In genomic region chr1:24122582-24122981, GRCm38 (mm10) we compare ENCODE assay signal across 35 mouse cellular contexts. TPM values are rescaled to one million over a fixed set of nuclear protein-coding genes. Genes with fewer than 3 reads are reported as not detected.
DNase-seq lines count a peak whose midpoint lies in the region; ATAC-seq and TF ChIP-seq lines count a peak whose summit lies in the region.
"Had no signal": no experiment of that assay in that cellular context is flagged by ENCODE, and none has a peak within 500 bp of the region (broad histone marks: within the 10 kb centered on the region; RNA-seq: fewer than 3 reads in every experiment).

No protein-coding gene starts in this region.

- peak; percentile 57 for DNase-seq in forebrain, postnatal 0 days
- no peak for DNase-seq in forebrain, embryonic 11.5 days (ENCODE audit: low spot score)
- DNase-seq in layer of hippocampus, adult 9-11 months = peak; percentile 55
- DNase-seq in layer of hippocampus, postnatal 10 days (ENCODE audit: low spot score in 2 of 2) = no peak
- DNase-seq in brain, adult 2 months (ENCODE audit: low read depth, low spot score) = peak; percentile 80
- DNase-seq in left cerebral cortex, postnatal 25 days (ENCODE audit: low spot score in 2 of 2) = peak; percentile 44 to 87
- DNase-seq in adrenal gland, postnatal 14 days = no peak
- DNase-seq: adrenal gland, postnatal 10 days; cerebellum, adult 11-12 months; cerebellum, adult 9-11 months; embryo, embryonic 11 days; gastrocnemius, postnatal 14 days; kidney, adult 8-10 months; liver, postnatal 0 days; lung, postnatal 36 days; right cerebral cortex, postnatal 4 days; thymus, adult 2 months; thymus, postnatal 36 days had no signal

- H3K36me3 ChIP-seq in forebrain, postnatal 0 days (ENCODE audit: insufficient read depth) = no peaks in the 10 kb centered on the region
- H3K36me3 ChIP-seq in forebrain, embryonic 11.5 days (ENCODE audit: control insufficient read depth, insufficient read depth, low read length) = no peaks in the 10 kb centered on the region
- H3K36me3 ChIP-seq: embryonic facial prominence, embryonic 12.5 days; heart, embryonic 10.5 days; heart, embryonic 15.5 days; hindbrain, embryonic 12.5 days; intestine, embryonic 15.5 days; liver, embryonic 12.5 days had no signal

- no peaks in the 10 kb centered on the region for H3K9me3 ChIP-seq in forebrain, postnatal 0 days (ENCODE audit: low read length)
- no peaks in the 10 kb centered on the region for H3K9me3 ChIP-seq in forebrain, embryonic 11.5 days (ENCODE audit: control insufficient read depth, low read length)
- H3K9me3 ChIP-seq: embryonic facial prominence, embryonic 12.5 days; heart, embryonic 10.5 days; heart, embryonic 15.5 days; hindbrain, embryonic 12.5 days; intestine, embryonic 15.5 days; liver, embryonic 12.5 days had no signal

- no peak overlapping the region for H3K4me3 ChIP-seq in forebrain, postnatal 0 days (ENCODE audit: low read depth, low read length)
- H3K4me3 ChIP-seq in forebrain, embryonic 11.5 days (ENCODE audit: low read depth, low read length) = no peak overlapping the region
- H3K4me3 ChIP-seq: embryonic facial prominence, embryonic 12.5 days; heart, embryonic 10.5 days; heart, embryonic 15.5 days; hindbrain, embryonic 12.5 days; intestine, embryonic 15.5 days; liver, embryonic 12.5 days had no signal

- WGBS in forebrain, postnatal 0 days = 73% methylated on average over 1 of the region's 1 CpGs
- WGBS in forebrain, embryonic 11.5 days = 100% methylated on average over 1 of the region's 1 CpGs

- H3K4me2 ChIP-seq in forebrain, postnatal 0 days (ENCODE audit: low read depth) = no peak overlapping the region
- no peak overlapping the region for H3K4me2 ChIP-seq in forebrain, embryonic 11.5 days (ENCODE audit: low read depth, low read length, severe bottlenecking)
- H3K4me2 ChIP-seq: embryonic facial prominence, embryonic 12.5 days; heart, embryonic 15.5 days; hindbrain, embryonic 12.5 days; intestine, embryonic 15.5 days; liver, embryonic 12.5 days; midbrain, embryonic 11.5 days had no signal

- no peaks in the 10 kb centered on the region for H3K4me1 ChIP-seq in forebrain, postnatal 0 days (ENCODE audit: insufficient read depth)
- H3K4me1 ChIP-seq in forebrain, embryonic 11.5 days (replicated peaks; ENCODE audit: control insufficient read depth, insufficient read depth, low read length) = no peaks in the 10 kb centered on the region
- H3K4me1 ChIP-seq: embryonic facial prominence, embryonic 12.5 days; heart, embryonic 10.5 days; heart, embryonic 15.5 days; hindbrain, embryonic 12.5 days; intestine, embryonic 15.5 days; liver, embryonic 12.5 days had no signal

- no peak overlapping the region for H3K9ac ChIP-seq in forebrain, postnatal 0 days
- H3K9ac ChIP-seq in forebrain, embryonic 11.5 days (ENCODE audit: low read length) = no peak overlapping the region
- H3K9ac ChIP-seq: embryonic facial prominence, embryonic 12.5 days; heart, embryonic 15.5 days; hindbrain, embryonic 12.5 days; intestine, embryonic 15.5 days; liver, embryonic 12.5 days; liver, postnatal 0 days had no signal

- intact Hi-C loops in left cerebral cortex, postnatal 25 days (cut with DNase I) = loop anchor here (2.0 kb wide), 1 partner anchor 104 kb away; no protein-coding TSS in a partner anchor

- H3K27ac ChIP-seq in forebrain, postnatal 0 days (ENCODE audit: low read depth, low read length) = no peak overlapping the region
- H3K27ac ChIP-seq in forebrain, embryonic 11.5 days (ENCODE audit: low read depth, low read length) = no peak overlapping the region
- H3K27ac ChIP-seq: embryonic facial prominence, embryonic 12.5 days; heart, embryonic 10.5 days; heart, embryonic 15.5 days; hindbrain, embryonic 12.5 days; hindbrain, postnatal 0 days; intestine, embryonic 15.5 days; kidney, postnatal 0 days; liver, embryonic 12.5 days; stomach, postnatal 0 days had no signal

- TF ChIP-seq CTCF in forebrain, postnatal 0 days (IDR thresholded peaks at IDR 0.05; ENCODE audit: low read depth) = no peak

- no peaks in the 10 kb centered on the region for H3K27me3 ChIP-seq in forebrain, postnatal 0 days (ENCODE audit: insufficient read depth, low read length)
- no peaks in the 10 kb centered on the region for H3K27me3 ChIP-seq in forebrain, embryonic 11.5 days (ENCODE audit: control insufficient read depth, insufficient read depth, low read length)
- H3K27me3 ChIP-seq: embryonic facial prominence, embryonic 12.5 days; heart, embryonic 15.5 days; hindbrain, embryonic 12.5 days; intestine, embryonic 15.5 days; liver, embryonic 12.5 days; Patski had no signal

- peak; percentile 93 for ATAC-seq in forebrain, postnatal 0 days
- ATAC-seq in forebrain, embryonic 11.5 days (replicated peaks; ENCODE audit: low FRiP score) = no peak
- ATAC-seq: hindbrain, postnatal 0 days; intestine, embryonic 15.5 days; liver, embryonic 12.5 days; liver, postnatal 0 days; midbrain, embryonic 16.5 days; Patski had no signal

RNA-seq across cellular contexts. Expression of gene Fam135a, which starts 22.4 kb away (rescaled TPM):
- total RNA-seq in forebrain, postnatal 0 days (2014; rRNA removed) = 32.1 and 45.4 TPM in 2 replicates
- 13.4 and 19.3 TPM in 2 replicates for polyA plus RNA-seq in forebrain, postnatal 0 days (2015; fragmentation: Nextera tagmentation; extraction: Ambion mirVana)
- 31.4 and 44.9 TPM in 2 replicates for polyA plus RNA-seq in forebrain, embryonic 11.5 days (2014; fragmentation: Nextera tagmentation; extraction: Ambion mirVana)
- 10 to 100 TPM; 30.9 to 35.6 TPM for total RNA-seq in layer of hippocampus, postnatal 10 days (2021)
- total RNA-seq in left cerebral cortex, postnatal 25 days (2021) = 10 to 100 TPM; 27.1 to 31.0 TPM
- 18.8 and 22.0 TPM in 2 replicates for total RNA-seq in adrenal gland, postnatal 14 days (2021)
- total RNA-seq: MEL had no signal

RNA-seq across cellular contexts. Expression of gene Col9a1, which starts 54.8 kb away (rescaled TPM):
- total RNA-seq in forebrain, postnatal 0 days (2014; rRNA removed) = 3.0 and 4.2 TPM in 2 replicates
- polyA plus RNA-seq in forebrain, postnatal 0 days (2015; fragmentation: Nextera tagmentation; extraction: Ambion mirVana) = 1.8 and 2.0 TPM in 2 replicates
- 10.4 and 12.7 TPM in 2 replicates for polyA plus RNA-seq in forebrain, embryonic 11.5 days (2014; fragmentation: Nextera tagmentation; extraction: Ambion mirVana)
- total RNA-seq in layer of hippocampus, postnatal 10 days (2021) = 1 to 10 TPM; 2.6 to 2.9 TPM
- under 1 TPM; 0.60 to 0.94 TPM for total RNA-seq in left cerebral cortex, postnatal 25 days (2021)
- total RNA-seq in adrenal gland, postnatal 14 days (2021) = 0.15 and 0.19 TPM in 2 replicates
- total RNA-seq: granulocyte monocyte progenitor cell, adult 5-6 weeks; megakaryocyte, adult 5-6 weeks; MEL; neutrophil, adult 5-6 weeks had no signal
- polyA plus RNA-seq: Patski; spleen, adult 2 months had no signal

Comparison
In these comparisons a context has a peak if more than half of its experiments do, and no peak if none do; other contexts are left out.
1. DNase-seq: peak in forebrain, postnatal 0 days (single experiment), layer of hippocampus, adult 9-11 months (single experiment), brain, adult 2 months (single experiment) and left cerebral cortex, postnatal 25 days (2 of 2); none in forebrain, embryonic 11.5 days (single experiment), layer of hippocampus, postnatal 10 days (0 of 2) and adrenal gland, postnatal 14 days (single experiment).